Mouse (Mus musculus): ENCODE results near the gene Il12a.

Gene Il12a

DNA sequence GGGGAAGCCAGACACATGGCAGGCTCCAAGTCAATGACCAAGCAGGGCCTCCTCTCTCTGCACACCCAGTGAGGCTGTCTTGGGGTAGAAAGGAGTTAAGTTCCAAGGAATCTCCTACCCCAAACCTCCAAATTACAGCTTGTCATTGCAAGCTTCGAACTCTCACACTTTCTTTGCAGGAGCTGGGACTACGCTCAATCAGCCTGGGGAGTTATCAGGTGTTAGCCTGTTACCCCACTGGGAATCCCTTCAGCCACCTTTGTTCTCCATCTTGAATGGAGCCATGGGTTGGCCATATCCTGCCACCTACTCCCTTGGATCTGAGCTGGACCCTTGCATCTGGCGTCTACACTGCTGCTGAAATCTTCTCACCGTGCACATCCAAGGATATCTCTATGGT, at the start of gene Il12a:
Gene Il12a (plus strand): TSS at position 301 of the 400 bp plus-strand sequence.
- no peak for ATAC-seq (ENCODE audit: insufficient number of reproducible peaks, low FRiP score, low TSS enrichment)

DNA sequence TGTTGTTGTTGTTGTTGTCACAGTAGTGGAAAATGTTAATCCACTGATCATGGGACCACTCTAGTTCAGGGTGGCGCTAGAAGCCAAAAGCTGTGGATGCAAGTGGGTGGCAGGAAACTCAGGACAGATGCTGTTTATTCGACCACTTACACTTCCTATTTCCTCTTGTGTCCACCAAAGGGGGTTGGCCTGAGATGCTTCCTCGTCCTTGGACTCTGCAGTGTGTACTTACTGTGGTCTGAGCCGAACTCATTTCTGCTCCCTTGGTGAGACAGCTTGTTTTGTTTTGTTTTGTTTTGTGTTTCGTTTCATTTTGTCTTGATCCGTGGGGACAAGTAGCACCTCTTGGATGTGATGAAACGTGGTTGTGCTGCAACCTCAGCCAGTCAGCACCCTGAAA, 47.5 kb upstream of the Il12a start:
- ATAC-seq (ENCODE audit: insufficient number of reproducible peaks, low FRiP score, low TSS enrichment): no peak

DNA sequence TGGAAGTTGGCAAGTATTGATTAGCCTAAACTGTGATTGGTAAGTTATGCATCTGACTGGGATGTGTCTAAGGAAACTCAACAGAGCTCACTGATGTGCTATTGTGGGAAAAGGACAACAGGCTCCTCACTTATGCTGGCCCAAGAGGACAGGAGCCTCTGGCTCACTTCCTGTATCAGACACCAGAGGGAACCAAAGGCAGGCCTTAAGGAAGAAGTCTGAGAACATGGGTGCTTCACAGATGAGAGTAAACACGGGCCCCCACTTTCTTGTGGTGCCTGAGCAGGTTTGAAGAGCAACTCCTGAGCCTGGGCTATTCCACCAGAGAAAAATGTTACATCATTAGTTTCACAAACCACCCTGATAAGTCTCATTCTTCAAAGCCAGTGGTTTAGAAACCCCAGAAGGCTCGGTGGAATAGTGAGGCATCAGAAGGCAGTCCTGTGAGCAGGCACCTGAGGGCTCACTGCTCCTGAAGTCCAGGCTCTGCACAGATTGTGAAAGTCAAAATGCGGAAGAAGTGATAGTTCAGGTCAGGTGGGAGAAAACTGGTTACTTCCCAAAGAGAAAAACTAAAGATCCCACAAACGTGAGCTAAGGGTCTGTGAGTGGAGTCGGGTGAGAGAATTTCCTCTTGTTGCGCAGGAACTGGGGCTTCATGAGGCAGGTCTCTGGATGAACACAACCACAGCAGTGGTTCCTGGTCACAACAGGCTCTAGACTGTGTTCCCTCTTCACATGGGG, 43.9 kb upstream of the Il12a start:
- no peak for ATAC-seq (ENCODE audit: insufficient number of reproducible peaks, low FRiP score, low TSS enrichment)

DNA sequence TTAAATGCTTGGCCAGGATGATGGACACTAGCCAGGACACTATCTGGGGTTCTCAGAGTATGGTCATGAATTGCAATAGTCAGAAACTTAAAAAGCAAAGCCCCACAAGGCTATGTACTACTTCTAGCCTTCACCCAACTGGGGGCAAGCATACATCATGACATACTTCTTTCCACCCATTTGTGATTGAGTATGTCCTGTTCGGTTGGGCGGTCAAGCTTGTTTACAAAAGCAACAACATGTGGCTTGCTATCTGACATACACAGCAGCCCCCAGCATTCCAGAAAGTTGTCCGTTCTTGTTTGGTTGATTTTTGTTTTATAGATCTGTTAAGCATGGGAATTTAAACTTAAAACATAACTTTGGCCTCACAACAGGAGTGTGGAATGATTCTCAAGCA, 43.2 kb upstream of the Il12a start:
- no peak for ATAC-seq (ENCODE audit: insufficient number of reproducible peaks, low FRiP score, low TSS enrichment)

DNA sequence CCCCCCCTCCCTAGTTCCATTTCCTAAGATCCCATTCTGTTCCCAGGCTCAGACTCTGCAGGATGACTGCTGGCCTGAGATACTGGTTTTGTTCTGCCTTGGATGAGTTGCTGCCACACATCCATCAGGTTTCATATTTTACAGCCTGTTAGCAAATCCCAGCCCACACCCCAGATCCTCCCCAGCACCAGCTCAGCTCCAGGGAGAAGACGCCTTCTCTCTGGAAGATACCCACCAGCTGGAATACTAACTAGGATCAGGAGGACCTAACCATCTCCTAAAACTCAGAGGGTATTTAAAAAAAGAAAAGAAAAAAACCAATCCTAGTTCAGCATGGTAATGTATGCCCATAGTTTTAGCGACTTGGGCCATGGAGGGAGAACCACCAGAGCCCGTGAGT, 40.2 kb upstream of the Il12a start:
- no peak for ATAC-seq (ENCODE audit: insufficient number of reproducible peaks, low FRiP score, low TSS enrichment)

DNA sequence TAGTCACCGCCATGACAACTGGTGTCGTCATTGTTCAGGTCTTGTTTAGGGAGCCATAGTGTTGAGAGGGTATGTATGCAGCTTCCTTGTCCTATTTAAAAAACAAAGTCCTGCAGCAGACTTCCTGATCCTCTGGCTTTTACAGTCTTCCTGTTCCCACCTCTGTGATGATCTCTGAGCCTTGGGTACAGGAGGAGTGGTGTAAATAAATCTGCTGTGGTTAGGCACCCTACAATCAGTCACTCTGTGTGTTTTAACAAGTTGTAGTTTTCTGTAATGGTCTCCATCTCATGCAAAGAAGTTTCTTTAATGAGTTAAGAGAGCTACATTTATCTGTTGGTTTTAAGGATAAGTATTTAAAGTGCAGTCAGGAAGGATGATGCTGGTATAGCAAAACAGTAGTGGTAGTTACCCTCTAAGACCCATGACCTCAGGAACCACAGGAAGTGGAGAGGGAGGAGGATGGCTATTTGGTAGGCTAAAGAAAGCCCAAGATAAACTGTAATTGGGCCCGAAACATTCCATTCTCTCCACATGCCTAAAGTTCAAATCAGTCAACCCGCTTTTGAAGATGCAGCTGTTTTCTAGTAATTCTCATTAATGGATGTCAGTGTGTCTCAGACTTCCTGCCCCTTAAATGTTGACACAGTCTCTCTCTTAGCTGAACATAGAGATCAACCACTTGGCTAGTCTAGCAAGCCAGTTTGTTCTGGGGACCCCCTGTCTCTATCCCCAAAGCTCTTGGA, 33.7 kb upstream of the Il12a start:
- ATAC-seq (ENCODE audit: insufficient number of reproducible peaks, low FRiP score, low TSS enrichment): no peak

DNA sequence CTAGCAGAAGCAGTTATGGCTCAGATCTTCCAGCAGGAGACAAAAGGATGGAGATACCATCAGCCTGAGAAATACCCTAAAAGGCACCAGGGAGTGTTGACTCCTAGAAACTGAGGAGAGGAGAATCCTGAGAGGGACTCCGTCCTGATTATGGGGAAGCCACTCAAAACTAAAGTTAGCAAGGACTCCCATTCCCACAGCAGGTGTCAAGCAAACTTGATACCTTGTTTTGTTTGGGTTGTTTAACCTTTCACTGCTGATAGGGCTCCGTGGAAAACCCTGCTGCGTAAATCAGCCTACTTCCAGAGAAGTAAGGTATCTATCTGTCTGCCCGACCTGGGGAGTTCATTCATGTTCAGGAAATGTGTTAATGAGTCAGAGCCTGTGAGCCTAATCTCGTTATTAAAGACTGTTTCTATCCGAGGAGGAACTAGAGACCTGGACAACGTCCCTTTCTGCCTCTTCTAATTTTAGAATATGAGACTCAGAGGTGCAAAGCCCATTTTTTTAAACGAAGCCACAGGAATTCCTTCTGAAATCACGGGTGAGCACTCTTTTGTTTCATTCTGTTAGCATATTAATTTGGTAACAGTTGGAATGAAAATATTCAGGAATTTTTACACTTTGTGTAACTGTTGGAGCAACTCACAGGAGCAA, 32.7 kb upstream of the Il12a start:
- ATAC-seq (ENCODE audit: insufficient number of reproducible peaks, low FRiP score, low TSS enrichment): no peak

DNA sequence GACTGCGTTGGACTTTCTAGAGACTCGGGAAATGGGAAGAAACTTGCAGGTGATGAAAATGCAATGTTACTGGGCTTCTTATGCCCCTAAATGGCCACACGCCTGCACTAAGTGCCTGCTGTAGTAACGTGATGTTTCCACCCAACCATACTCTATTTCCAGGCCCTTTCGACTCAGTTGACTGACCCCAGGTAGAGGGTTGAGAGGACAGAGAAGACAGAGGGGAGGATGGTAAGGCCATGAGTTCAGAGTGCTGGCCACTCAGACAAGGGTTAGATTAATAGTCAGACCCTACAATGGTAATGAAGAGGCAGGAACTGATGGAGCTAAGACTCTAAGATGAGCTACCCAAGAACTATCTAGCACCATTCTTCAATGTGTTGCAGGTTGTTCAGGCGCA, 30.4 kb upstream of the Il12a start:
- no peak for ATAC-seq (ENCODE audit: insufficient number of reproducible peaks, low FRiP score, low TSS enrichment)

DNA sequence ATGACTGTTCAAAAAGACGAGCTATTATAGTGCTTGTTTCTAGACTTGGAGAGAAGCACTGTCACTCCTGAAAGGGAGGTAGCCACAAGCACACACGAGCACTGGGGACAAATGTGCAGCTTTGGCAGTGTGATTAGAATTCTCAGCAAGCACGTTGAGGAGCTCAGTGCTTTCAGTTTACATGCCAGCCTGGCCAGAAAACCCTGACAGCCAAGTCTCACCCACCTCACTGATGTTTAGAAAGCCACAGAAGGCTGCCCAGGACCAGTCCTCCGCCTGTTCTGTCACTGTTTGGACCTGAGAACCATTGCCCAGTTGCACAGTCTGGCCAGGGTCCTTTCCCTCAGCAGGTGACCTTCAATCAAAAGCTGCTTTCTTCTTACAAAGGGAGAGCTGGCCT, 29.9 kb upstream of the Il12a start:
- ATAC-seq (ENCODE audit: insufficient number of reproducible peaks, low FRiP score, low TSS enrichment): peak; percentile 64; the same call in 1 of the 2 replicates

DNA sequence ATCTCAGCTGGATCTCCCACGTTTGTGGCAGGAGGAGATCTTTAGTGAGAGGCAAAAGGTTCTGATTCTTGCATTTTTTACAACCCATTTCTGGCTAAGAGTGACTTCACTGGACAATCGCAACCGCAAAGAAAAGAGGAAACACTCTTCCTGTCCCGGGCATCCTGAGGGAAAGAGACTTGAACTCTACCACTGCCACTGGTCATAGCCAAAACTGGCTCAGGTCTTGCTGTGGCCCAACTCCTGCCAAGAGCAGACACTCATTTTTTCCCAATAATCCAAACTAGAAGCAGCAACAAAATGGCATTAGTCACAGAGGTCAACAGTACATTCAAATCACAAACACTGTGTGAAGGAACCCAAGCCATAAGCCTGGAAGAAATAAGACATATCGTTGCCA, 28.1 kb upstream of the Il12a start:
- no peak for ATAC-seq (ENCODE audit: insufficient number of reproducible peaks, low FRiP score, low TSS enrichment)

DNA sequence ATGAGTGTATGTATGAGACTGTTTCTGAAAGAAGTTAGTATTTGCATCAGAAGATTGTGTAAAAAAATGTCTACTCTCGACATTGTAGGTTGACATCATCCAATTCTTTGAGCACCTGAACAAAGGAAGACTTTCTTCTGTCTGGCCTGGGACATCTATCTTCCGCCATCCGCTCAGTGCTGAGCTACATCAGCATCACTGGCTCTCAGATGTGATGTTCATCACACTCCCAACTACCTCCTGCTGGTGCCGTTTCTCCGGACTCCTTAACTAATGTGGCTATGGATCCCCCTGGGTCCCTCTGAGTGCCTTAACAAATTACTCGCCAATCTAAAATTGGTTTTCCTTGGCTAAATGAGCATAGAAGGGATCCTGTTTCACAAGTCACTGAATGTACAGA, 26.1 kb upstream of the Il12a start:
- ATAC-seq (ENCODE audit: insufficient number of reproducible peaks, low FRiP score, low TSS enrichment): no peak

DNA sequence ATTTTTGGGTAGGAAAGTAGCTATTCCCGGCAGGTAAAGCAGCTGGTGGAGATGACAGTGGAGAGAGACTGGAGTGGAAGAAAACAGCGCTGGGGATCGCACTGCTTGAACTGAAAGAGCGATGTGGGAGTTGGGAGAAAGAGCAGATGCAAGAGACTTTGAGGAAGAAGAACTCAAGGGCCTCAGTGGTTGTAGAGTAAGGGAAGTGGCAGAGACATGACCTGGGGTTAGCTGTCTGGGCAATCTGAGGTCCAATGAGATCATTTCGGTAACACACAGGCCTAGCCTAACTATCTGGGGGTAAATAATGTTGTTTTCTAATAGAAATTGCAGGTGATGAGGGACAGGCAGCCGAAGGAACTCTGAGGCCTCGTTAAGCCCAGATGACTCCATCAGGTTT, 24.1 kb upstream of the Il12a start:
- ATAC-seq (ENCODE audit: insufficient number of reproducible peaks, low FRiP score, low TSS enrichment): no peak

DNA sequence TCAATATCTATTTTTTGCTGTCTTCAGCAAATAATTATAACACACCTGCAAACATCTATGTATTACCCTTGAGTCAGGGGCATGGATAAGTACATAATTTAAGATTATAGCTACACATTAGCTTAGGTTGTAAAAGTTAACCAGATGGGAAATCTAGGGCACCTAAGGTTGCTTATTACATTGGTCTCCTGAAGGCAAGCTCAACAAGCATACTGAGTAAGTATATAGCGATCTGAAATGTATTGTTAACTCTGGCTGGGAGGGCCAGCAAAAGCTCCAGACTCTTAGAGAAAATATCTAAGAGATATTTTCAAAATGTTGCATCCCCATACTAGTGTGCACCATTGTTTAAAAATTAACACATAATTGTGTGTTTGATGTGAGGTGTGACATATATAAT, 22.6 kb upstream of the Il12a start:
- no peak for ATAC-seq (ENCODE audit: insufficient number of reproducible peaks, low FRiP score, low TSS enrichment)

DNA sequence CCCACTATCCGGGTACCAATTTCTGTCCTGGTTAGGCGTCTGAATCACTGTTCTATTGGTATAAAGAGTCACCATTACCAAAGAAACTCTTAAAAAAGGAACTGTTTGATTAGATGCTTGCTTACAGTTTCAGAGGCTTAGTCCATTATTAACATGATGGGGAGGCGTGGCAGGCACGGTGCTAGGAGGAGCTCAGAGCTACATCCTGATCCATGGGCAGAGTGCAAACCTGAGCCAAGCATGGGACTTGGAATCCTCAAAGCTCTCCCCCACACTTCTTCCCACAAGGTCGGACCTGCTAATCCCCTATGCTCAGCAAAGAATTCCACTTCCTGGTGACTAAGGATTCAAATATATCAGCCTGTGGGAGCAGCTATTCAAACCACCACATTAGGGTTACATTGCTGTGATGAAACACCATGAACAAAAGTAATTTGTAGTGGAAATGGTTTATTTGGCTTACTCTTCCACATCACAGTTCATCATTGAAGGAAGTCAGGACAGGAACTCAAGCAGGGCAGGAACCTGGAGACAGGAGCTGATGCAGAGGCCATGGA, 20.9 kb upstream of the Il12a start:
- ATAC-seq (ENCODE audit: insufficient number of reproducible peaks, low FRiP score, low TSS enrichment): no peak

DNA sequence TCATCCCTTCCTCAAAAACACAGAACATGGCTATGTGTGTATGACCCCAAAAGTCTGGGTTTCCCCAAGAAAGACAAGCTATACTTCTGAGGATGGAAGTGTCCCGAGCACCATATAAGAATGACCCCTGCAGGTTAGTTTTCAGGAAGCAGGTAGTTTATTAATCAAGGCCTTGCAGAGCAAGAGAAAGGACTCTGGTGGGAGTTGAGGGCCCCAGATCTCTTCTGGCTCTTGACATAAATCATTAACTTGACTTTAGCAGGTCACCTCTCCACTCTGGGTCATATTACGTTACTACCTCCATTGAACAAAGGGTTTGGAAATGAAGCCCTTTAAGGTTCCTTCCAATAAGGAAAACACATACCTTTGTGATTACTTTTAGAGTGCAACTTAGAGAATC, 15.7 kb upstream of the Il12a start:
- ATAC-seq (ENCODE audit: insufficient number of reproducible peaks, low FRiP score, low TSS enrichment): no peak

DNA sequence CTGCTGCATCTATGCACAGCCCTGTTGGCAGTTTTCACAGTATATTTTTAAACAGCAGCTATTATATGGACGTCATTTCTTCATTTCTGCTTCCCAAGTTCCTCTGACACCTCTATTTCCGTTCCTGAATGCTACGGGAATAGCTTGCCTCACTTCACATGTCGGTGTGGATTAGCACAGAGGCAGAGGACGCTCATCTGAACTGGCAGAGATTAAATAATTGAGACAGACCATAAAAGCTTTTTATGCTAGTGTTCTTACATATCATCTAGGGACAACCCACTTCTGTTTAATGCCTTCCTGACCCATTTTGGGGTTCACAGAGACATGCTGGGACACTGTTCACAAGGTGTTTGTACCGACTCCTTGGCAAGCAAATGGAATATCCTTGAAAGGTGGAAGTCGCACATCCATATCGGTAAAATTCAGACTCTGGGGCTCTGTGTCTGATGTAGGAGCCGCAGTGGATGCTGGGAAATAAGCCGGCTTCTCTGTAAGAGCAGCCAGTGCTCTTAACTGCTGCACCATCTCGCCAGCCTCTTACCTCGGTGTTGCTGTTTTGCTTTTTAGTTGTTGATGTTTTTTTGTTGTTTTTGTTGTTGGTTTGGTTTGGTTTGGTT, 15.1 kb upstream of the Il12a start:
- ATAC-seq (ENCODE audit: insufficient number of reproducible peaks, low FRiP score, low TSS enrichment): no peak

DNA sequence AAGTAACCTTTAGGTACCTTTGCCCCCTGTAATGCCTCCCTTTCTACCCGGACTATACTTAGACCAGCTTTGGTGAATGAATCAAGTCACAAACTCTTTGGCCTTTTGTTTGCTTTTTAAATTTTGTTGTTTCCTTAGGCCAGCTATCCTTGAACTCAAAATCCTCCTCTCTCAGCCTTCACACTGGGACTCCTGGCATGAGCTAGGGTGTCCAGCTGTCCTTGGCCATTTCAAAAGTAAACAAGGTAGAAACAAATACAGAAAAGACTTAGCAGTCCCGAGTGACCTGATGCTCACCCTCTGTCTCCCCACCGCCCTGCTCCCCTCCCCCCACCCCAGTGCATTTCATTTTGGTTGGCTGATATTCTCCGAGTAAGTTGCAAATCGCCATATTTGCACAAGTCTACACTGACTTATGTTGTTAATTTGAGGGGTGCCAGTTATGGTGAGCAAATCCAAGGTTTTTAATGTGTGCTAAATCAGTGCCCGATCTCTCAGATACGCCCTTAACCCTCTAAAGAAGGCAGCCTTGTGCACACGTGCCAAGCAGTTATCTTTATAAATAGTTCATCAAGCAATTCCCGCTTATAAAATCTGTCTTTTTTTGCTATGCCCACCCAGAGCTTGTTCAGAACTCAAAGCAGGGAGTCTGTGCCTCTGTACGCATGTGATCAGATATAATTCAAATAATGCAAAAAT, 14.3 kb upstream of the Il12a start:
- no peak for ATAC-seq (ENCODE audit: insufficient number of reproducible peaks, low FRiP score, low TSS enrichment)

DNA sequence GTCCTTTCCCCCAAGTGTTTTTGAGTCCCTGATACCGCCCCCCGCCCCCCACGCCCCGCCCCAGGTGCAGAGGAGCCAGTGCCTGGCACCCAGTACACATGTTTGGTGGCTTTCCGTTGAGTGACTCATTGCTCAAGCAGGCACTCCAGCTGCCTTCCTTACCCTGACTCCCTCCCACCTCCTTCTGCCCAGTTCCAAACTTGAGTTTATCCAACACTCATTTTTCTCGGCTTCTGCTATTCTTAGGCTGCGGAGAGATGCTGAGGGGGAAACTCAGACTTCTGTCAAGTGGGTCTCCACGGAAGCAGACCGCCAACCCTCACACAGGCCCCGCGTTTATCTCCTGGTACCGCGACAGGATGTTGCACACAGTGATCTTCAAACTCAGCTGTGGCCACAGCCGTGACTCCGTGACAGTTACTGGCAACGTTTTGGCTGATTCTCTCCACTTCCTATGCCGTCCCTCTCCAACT, 13.6 kb upstream of the Il12a start:
- ATAC-seq (ENCODE audit: insufficient number of reproducible peaks, low FRiP score, low TSS enrichment): no peak

DNA sequence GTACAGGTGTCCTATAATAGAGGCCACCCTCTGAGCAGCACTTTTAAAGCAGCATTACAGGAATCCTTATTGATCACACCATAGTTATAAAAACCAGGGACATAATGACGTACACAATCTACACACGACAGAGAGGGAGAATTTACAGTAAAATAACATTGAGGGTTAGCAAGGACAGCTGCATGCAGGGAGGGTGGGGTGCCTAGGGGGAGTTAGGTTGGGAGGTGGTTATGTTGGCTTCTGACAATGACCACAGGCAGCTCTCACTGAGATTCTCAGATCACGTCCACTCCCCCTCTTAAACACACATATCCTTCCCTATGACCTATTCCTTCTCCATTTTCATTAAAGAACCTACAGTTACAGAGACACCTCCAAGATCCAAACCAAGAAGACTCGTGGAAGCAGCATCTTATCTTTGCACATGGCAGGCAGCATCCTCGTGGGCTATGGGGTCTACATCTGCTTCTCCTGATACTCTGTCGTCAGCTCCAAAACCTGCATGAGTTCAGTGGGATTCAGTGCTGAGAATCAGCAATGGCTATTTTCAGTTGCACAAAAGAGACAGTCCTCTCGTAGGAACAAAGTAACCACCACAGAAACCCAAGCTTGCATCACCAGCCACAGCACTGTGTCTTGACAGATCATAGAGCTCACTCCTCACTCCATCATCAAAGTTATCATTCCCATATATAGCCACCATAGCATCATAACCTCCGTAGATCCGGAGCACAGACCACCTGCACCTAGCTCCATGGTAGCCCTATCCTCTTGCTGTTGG, 11.4 kb upstream of the Il12a start:
- ATAC-seq (ENCODE audit: insufficient number of reproducible peaks, low FRiP score, low TSS enrichment): no peak
